Mouse (Mus musculus) testis, adult 2 months (tissue): ENCODE results near the gene Spc24.

Experiments
- CTCF ChIP-seq: fragments of 200-500 bp; IDR thresholded peaks from 2 replicates; pipeline ENCODE4 v1.5.1; 2012; ENCODE audit warnings: low read depth, mild to moderate bottlenecking, inconsistent platforms, low read length, moderate library complexity; ENCODE audit not compliant: control insufficient read depth, insufficient read depth, insufficient replicate concordance
- POLR2A ChIP-seq: fragments of 200-500 bp; IDR thresholded peaks from 2 replicates; pipeline ENCODE4 v1.6.1; 2012; ENCODE audit warnings: low read depth, mild to moderate bottlenecking, inconsistent platforms, low read length, moderate library complexity; ENCODE audit not compliant: control insufficient read depth

GRCm38 (mm10) chr9:21752252-21752792 lies 7.8 kb downstream of the Spc24 start:
- TF ChIP-seq POLR2A = no peak
- TF ChIP-seq CTCF = no peak
